Mouse (Mus musculus) cerebellum, adult 9-11 months (tissue): ENCODE measurements at regions not wholly inside any gene's neighbourhood (a gene's known extent, or its start where the extent isn't known, plus 50 kb on each side); places are given as distances from the start of the nearest gene placed in this dataset.

Source experiments
- DNase-seq: peaks from one replicate; pipeline ENCODE4 v3.0.0; 2022

DNA sequence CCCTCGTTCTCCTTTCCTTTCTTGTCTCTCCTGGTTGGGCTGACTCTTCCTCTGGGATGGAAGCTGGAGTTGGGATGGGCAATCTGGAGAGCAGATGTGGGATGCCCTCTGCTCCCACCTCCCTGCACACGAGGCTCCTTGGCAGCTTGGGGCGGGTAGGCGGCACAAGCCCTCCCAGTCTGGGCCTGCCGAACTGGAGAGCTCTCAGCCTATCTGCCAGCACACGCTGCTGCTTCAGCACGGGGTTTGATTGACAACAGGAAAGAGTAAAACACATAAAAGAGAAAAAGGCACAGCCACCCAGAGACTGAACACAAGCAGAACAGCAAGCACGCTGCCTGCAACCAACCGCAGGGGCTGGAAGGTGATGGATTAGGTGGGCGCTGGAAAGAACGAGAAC is 121.9 kb upstream of the Pja1 start:
- no peak for DNase-seq

DNA sequence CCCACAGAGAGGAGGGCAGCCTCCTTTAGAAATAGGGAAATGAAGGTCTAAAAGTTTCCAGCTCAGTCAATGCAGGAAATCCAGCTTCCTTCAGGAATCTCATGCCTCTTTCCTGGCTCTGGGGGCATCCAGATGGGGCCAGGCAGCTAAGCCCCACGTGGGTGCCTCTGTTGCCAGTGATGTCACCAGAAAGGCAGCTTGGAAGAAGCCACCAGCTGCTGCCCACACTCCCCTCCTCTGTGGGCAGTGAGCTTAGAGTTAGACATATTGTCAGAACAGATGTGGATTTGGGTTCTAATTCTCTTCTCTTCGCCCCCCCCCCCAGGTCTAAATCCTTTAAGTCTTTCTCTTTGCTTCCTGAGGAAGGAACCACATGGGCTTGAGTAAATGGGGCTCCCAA is 116.2 kb upstream of the Pja1 start:
- DNase-seq: no peak

DNA sequence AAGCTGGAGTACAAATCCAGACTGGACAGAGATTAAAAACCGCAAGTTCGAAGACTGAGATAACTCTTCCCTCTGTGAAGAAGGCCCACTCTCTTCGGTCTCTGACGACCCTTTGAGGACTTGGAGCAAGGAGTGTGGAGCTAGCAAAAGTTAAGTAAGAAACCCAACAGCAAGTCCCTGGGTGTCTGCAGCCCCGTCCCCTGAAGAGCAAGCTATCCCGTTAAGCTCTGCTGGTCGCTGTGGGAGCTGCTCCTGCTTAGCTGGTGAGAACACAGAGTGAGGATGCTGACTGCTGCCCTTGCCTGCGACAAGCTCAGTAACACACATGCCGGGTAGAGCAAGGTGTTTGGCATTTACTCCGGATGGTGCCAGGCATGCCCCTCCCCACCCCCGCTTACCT is 115.2 kb upstream of the Pja1 start:
- DNase-seq: no peak

DNA sequence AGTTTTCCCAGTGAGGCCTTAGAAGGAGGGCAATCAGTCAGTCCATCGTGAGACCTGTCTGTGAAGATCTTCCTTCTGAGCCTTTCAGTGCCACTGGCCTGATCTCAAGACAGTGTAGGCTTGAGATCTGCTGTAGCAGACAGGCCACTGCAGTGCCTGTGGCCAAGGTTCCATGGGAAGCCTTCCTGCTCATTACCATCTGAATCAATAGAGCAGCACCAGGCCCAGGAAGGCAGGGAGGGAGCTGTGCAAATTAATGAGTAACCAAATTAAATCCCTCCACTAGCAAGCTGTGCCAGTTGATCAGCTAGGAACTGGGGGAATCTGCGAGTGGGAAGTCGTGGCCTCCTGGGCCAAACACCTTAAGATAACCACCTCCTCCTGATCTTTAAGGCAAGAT is 114.6 kb upstream of the Pja1 start:
- no peak for DNase-seq

DNA sequence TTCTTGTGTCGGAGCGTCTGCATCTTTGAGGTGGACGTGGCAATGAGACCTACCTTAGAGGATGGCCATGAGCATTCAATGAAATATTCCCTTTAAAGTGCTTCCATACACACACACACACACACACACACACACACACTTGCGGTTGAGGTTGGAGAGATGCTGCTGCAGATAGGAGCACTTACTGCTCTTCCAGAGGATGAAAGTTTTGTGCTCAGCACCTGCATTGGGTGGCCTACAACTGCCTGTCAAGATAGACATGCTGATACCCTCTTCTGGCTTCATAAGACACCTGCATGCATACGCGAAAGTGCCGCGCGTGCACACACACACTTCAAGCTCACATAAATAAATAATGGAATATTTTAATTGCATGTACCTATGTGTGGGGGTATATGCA is 111.5 kb upstream of the Pja1 start:
- DNase-seq: no peak

DNA sequence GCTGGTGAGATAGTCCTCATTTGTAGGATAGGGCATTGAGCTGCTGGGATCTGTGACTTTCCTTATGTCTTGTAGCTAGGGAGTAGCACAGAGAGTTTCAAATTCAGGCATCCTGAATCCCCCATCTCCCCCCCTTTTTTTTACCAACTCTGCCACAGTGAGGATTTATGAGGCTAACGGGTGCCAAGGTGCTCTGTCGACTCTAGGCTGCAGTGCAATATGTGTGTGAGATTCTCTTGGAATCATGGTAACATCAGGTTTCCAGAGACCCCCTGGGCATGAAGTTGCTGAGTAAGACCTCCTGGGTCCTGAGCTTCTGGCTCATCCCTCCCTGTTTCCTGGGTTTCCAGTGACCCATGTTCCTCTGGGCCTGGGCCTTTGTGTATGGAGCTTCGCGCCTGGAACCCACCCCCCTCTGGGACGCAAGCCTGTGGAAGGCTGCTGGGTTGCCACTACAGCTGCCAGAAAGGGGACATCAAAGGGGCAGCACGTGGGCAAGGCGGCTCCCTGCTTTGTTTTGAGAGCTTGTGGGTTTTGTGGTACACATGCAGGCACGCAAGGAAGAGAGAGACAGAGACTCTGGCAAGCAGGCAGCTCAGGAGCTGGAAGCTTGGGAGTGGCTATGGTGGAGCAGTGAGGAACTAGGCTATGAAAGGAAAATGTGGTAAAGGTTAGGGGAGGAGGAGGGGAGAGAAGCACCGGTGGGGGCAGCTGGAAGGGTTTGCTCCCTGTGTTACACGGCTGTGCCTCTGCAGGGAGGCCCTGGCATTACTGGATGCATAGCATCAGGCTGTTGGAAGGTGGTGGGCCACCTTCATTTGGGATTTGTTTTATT is 110.8 kb upstream of the Pja1 start:
- no peak for DNase-seq

DNA sequence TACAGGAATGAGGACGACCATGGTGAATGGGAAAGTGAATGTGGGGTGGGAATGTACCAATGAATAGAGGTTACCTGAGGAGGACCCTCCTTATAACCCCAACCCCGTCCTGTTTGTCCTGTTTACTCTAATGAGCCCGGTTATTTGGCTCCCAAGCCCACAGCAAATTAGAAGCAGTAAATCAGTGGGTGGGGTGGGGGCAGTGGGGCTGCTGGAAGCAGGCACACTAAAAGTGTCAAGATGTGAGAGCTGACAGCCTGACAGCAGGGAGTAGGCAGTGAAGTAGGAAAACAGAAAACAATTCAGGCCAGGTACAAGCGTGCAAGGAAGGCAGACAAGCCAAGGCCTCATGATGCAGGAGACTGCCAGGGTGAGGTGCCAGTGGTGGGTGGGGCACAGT is 108.1 kb upstream of the Pja1 start:
- DNase-seq: no peak

DNA sequence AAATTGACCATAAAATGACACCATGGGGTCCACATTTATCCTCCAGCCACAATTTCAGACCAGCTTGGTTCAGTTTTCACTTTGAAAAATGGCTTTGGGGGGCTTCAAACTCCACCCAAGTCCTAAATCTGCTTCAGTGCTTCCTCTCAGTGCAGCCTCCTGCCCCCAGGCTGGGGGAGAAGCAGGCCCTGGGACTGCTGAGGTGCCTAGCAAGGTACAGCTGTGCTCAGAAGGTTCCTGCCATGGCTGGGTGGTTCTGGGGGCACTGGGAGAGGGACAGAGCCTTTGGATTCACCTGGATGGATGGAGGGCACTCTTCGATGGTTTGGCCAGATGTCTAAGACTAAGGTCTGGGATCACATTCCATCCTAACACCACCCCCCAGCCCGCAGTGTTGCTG is 107.7 kb upstream of the Pja1 start:
- DNase-seq: no peak

DNA sequence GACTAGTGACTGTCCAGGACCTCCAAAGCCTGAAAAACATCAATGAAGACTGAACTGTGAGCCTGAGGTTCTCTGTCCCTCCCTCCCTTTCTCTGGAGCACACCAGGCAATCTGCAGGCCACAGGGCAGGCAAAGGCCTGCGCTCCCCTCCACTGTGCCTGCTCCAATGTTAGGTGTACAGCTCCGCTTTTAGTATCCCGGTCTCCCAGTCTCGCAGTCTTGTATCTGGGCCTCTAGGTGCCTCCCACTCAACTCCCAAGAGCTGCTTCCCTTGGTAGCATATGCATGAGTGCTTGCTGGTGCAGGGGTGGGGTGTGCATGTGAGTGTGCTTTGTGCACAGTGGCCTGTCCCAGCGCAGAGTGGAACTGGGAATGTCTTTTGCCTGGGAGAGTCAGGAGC is 104.0 kb upstream of the Pja1 start:
- DNase-seq: no peak

DNA sequence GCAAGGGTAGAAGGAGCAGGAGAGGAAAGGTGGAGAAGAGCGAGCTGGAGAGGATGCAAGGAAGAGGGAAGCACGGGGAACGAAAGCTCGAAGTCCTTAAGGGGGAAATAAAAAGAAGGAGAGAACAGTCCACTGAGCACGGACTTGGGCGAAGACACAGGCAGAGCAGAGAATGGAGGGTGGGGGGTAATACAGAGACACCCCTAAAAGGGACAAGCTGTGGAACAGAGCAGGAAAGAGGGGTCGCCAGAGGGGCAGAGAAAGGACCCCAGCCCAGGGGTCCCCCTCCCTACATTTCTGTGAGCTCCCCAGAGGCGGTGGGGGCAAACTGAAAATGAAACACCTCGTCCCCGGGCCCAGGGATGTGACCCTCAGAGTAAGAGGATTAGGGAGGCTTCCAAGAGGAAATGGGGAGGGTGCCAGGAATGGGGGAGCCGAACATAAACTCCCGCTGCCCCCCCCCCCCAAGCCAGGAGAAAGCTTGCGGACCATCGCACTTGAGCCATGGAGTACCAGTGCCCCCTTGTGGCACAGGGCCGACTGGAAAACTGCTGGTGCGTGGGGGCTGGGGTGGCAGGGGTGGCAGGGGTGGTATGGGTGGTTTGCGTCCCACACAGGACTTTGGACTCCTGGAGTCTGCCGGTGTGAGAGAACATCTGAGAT is 103.5 kb upstream of the Pja1 start:
- no peak for DNase-seq

DNA sequence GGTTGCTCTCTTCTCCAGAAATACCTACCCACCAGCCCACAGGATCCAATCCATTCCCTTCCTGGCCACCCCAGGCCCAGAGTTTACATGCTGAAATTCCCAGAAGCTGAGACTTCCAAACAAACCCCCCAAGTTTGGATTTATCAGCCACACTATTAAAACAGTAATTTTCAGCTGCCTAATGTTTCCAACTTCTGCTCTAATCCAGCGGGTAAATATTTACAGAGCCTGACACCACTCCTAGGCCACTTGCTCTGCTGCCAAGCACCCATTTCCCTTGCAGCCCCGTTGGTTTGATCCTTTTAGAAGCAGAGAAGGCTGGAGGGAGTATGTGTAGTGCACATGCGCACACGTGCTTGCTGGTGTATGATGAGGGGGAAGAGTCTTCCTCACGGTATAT is 99.1 kb upstream of the Pja1 start:
- DNase-seq: no peak

DNA sequence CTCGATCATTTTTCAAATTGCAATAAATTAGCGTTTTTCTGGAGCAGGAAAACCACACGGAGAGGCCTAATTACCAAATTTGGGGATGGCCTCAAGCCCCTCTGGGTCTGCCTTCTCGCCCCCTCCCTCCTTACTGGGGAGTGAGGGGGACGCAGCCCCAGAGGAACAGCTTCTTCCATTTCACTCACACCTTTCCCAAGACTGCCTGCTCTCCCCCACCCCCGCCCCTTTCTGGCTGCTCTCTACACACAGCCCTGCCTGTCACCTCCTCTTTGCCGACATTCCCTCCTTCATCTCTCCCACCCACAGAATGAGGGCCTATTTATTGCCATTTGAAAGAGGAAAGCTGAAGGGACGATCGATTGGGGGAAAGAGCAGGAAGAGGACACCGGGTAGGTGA is 97.2 kb upstream of the Pja1 start:
- DNase-seq: no peak

DNA sequence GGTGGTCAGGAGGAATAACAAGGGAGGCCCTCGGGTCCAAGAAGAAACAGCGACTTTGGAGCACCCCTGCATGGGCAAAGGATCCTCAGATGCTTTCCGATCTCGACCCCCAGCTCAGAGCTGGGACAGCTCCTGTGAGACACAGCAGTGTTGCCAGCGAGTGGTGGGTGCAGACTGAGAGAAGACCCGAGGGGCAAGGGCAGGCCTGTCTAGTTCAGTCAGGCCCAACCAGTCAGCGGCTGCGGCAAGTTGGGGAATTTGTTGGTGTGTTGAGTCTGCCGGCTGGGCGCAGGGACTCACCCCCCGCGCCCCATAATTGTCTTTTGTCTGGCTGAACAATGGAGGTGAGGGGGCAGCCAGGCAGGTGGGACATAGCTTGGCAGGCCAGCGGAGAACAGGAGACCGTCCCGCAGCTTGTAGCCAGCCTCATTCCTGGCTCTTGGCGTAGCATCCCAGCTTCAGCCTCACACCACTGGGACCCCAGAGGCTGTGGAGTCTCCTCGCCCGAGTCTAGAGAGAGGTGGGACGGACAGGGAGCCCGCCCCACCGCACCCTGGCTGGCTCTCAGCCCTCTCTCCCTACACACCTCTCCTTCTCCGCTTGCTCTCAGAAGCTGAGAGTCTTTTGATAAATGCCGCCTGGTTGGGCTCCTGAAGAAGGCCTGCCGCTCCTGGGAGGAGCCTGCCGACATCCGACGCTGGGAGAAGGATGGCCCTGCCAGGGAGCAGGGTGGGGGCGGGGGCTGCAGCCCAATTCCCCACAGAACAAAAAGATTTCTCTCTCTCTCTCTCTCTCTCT is 96.5 kb upstream of the Pja1 start:
- DNase-seq: no peak

DNA sequence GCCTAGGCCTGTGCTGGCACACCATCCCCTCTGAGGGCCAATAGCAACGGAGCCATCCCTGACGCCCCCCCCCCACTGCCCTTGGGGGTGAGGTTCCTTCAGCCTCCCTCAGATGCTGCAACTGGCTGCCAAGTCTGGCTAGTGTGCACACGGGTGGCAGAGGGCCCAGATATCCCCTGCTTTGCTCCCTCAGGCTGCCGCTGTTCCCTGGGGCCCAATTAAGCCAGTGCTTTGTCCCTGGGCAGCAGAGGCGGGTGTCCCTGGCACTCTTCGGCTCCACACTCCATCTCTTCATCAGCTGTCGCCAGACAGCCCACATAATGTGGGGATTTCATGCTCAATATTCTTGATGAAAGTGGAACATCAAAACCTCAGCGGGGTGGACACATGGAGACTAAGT is 90.9 kb upstream of the Pja1 start:
- peak; percentile 17 for DNase-seq

DNA sequence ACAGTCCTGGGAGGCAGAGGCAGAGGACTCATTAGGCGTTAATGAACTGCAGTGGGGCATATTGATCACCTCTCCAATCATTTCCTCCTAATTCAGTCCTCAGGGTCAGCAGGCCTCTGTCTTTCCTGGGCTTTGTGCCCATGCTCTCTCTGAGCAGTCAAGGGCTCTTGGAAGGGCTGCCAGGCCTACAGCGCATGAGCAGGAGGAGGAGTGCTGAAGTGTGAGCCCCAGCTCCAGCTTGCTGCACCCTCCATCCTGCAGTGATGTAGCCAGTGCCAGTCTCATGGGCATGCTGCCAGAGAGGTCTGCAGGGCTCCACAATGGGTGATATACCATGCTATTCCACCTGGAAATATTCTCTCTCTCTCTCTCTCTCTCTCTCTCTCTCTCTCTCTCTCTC is 89.6 kb upstream of the Pja1 start:
- no peak for DNase-seq

DNA sequence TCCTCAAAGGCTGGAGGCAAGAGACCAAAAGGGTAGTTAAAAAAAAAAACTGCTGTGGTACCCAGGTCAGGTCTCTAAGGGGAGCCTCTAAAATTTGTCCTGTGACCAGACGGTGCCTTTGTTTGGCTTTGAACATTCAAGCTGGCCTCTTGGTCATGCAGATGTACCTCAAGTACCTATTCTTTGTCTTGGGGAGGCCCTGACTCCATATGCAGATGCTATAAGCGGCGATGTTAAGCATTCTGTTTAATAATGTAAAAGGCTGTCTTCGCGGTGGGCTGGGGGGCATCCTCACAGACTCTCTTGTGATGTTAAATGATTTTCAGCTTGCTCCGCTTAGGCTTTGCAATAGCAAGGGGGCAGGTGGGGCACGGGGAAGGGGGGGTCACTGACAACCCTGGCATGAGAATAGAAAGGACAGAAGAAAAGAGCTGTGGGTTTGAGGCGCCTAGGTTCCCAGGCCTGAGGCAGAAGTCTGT is 85.8 kb upstream of the Pja1 start:
- DNase-seq: no peak

DNA sequence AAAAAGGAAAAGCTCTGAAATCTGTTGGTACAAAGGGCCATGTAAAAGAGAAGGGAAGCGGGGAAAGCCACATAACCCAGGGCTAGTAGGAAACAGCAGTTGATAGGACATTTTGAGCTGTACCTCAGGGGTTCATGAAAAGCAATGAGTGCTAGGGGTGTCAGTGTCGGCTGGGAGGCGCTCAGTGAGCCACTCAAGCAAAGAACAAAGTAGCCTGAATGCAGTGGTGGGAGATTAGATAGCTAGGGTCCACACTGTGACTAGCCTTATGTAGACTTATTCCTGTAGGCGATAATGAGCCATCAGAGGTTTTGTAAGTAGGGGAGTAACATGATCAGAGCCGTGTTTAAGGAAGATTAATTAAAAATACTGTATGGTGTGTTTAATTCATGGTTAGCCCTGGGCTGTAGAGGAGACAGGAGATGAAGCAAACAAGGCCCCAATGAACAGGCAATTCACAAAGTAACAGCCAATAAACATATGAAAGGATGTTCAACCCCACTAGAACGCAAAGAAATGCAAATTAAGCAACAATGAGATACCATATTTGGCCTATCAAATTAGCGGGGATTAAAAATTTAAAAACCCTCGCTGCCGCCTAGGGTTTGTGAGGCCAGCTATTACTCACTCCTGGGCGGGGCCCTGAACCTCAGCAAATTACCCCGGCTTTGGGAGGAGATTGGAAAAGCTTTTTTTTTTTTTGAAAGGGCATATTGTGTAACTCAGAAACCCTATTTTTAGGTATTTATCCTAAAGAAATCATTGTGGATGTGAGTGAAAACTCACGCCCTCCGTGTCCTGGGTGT is 85.1 kb upstream of the Pja1 start:
- no peak for DNase-seq

DNA sequence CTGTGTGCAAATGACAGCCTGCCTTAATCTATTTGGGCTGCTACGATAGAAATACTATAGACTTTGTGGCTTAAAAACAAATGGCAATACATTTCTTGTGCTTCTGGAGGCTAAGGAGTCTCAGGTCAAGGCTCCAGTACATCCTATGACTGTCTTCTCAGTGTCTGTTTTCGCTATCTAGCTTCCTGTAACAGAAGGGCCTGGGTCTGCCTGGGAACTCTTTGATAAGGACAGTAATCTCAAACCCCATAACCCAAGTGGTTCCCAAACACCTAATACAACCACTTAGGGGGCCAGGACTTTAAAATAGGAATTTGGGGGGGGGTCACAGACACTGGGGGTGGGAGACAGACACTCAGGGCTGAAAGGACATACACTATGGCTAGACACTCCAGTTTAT is 81.7 kb upstream of the Pja1 start:
- DNase-seq: no peak

DNA sequence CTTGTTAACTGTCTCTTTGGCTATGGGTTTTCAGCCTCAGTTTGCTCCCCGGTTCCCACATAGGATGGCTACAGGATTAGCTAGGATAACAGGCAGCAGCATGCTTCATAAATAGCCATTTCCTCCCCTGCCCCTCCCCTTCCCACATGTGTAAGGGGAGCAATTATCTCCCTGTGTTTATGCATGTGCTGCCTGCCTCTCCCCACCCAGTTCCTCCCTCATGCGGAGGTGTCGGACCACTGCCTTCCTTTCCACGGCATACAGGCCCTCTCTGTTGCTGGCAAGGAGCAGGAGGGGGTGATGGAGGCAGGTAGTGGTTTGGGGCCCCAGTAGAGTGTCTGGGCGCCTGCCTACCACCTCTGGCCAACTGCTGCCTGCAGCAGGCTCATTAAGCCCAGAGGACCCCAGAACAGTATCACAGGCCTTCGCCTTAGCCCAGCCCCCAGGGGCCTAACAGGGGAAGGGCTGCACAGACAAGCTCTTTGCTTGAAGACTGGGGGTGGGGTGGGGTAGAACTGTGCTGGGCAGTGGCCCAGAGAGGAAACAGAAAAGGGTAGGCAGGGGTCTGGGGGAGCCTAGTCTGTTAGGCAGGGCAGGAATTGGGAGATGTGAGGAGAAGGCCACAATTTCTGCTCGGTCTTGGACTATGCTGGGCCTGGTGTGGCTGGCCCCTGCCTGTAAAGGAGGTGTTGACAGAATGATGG is 79.1 kb upstream of the Pja1 start:
- no peak for DNase-seq

DNA sequence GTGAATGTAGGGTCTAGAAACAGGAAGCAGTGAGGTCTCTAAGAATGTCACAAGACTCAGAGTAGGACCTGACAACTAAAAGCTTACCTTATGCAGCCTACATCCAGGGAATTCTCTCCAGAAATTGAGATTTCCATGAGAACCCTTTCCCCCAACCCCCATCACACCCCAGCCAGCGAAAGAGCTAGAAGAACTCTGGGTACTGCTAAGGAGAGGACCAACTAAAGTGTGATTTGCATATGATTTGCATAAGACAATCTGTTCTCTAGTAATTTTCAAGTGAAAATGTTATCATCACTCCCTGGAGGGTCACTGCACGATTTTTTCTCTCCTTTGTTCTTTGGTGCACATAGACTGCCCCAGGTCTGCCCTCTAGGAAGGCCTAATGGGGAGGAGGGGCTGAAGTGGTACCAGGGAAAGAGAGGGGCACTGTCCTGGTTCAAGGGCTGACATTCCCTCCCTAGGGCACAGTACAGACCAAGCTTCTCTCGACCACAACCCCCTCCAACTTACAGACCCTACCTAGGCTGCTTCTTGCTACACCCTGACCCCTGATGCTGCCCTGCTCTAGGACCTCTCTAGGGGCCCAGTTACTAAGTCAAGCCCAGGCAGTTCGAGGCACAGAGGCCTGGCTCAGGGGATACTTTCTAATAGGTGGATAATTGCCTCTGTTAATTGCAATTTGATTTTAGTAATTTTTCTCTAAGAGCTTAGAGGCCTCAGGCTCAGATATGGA is 77.4 kb upstream of the Pja1 start:
- DNase-seq: no peak

DNA sequence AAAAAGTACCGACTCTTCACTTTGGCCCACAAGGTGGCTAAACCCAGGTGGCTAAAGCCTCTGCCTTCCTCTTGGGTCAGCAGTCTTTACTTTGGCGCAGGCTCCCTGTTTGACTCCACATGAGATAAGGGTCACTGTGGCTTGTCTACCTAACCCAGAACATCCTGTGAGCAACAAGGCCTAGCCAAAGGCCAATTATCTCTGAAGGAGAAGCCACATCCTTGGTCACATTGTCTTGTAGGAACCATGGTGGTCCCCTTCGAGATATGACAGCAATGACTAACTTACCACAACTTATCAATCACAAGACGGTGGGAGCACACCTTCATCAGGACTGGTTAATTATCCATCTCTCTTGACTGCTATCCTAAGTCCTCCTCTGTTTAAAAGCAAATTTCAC is 73.3 kb upstream of the Pja1 start:
- DNase-seq: no peak

DNA sequence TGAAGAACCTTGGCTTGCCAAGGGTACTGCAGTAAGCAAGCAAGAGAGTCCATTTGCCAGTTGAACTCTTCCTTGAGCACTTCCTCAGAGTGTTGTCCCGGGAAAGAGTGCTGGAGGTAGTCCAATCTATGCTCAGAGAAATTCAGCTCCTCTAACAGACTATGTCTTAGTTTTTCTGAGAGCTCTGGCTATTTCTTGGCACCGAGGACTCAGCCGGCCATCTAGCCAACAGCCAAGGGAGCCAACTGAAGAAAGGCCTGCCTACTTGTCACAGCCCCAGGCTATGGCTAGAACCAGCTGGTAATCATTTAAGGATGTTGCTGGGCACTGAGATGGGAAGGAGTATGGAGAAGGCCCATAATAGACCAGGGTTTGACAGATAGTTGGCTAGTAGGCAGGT is 70.8 kb upstream of the Pja1 start:
- no peak for DNase-seq
